Mouse (Mus musculus) CH12.LX (cell line): ENCODE results near the gene Apba2.

Experiments used
- BHLHE40 ChIP-seq: IDR thresholded peaks from 2 replicates; pipeline ENCODE4 v1.6.1; 2011; ENCODE audit warnings: mild to moderate bottlenecking, low read depth, low read length, improper control_type of control experiment
- CHD2 ChIP-seq: IDR thresholded peaks from 2 replicates; pipeline ENCODE4 v1.6.1; 2011; ENCODE audit warnings: low read length, improper control_type of control experiment
- CTCF ChIP-seq, 2 experiments: IDR thresholded peaks in 1 of 2; conservative IDR thresholded peaks in 1 of 2; 2 replicates each; pipeline ENCODE4 v1.5.1; 2011 to 2012; ENCODE audit warnings: low read depth in 2 of 2, low read length in 2 of 2, improper control_type of control experiment in 1 of 2, inconsistent platforms in 1 of 2, mild to moderate bottlenecking in 1 of 2, moderate library complexity in 1 of 2
- E2F4 ChIP-seq: IDR thresholded peaks from 2 replicates; pipeline ENCODE4 v1.6.1; 2011; ENCODE audit warnings: low read depth, low read length, improper control_type of control experiment; ENCODE audit not compliant: insufficient replicate concordance
- ELF1 ChIP-seq: IDR thresholded peaks from 2 replicates; pipeline ENCODE4 v1.6.1; 2014; ENCODE audit warnings: low read depth, mild to moderate bottlenecking, inconsistent platforms, low read length, improper control_type of control experiment
- EP300 ChIP-seq: IDR thresholded peaks from 2 replicates; pipeline ENCODE4 v1.6.1; 2011; ENCODE audit warnings: low read length, improper control_type of control experiment
- GABPA ChIP-seq: IDR thresholded peaks from 2 replicates; pipeline ENCODE4 v1.6.1; 2012; ENCODE audit warnings: low read depth, low read length, improper control_type of control experiment, inconsistent platforms; ENCODE audit not compliant: insufficient replicate concordance
- JUN ChIP-seq: IDR thresholded peaks from 2 replicates; pipeline ENCODE4 v1.6.1; 2011; ENCODE audit warnings: low read depth, mild to moderate bottlenecking, low read length, improper control_type of control experiment, moderate library complexity; ENCODE audit not compliant: insufficient read depth
- JUND ChIP-seq: conservative IDR thresholded peaks from 2 replicates; pipeline ENCODE4 v1.6.1; 2011; ENCODE audit warnings: low read depth, low read length, improper control_type of control experiment
- MXI1 ChIP-seq: IDR thresholded peaks from 2 replicates; pipeline ENCODE4 v1.6.1; 2011; ENCODE audit warnings: mild to moderate bottlenecking, low read depth, low read length, improper control_type of control experiment
- PAX5 ChIP-seq: IDR thresholded peaks from 2 replicates; pipeline ENCODE4 v1.6.1; 2012; ENCODE audit warnings: low read length, inconsistent platforms, mixed read lengths
- POLR2A ChIP-seq: IDR thresholded peaks from 2 replicates; pipeline ENCODE4 v1.6.1; 2011; ENCODE audit warnings: low read depth, mild to moderate bottlenecking, improper control_type of control experiment, low read length
- ZC3H11A ChIP-seq: IDR thresholded peaks from 2 replicates; pipeline ENCODE4 v1.6.1; 2012; ENCODE audit warnings: low read depth, mild to moderate bottlenecking, inconsistent platforms, low read length, improper control_type of control experiment

GRCm38 (mm10) chr7:64684893-64685292 is 183.4 kb downstream of the Apba2 start:
- TF ChIP-seq MXI1 (no peak), CTCF (conservative IDR thresholded peaks at IDR 0.05 in 1 of 2, IDR thresholded peaks at IDR 0.05 in 1 of 2; ENCODE audit: low read depth in 2 of 2, low read length in 2 of 2) (no peak), EP300 (no peak), JUND (no peak), CHD2 (no peak), POLR2A (no peak), JUN (no peak), ZC3H11A (no peak), PAX5 (no peak), ELF1 (no peak), E2F4 (no peak), BHLHE40 (no peak), GABPA (no peak)
